Mouse (Mus musculus) intestine, embryonic 16.5 days (tissue): ENCODE measurements around the gene Zmynd19. TPM values are rescaled to one million over a fixed set of nuclear protein-coding genes. Genes with fewer than 3 reads are reported as not detected.
"Not testable (repeated sequence)": the region's sequence is repeated elsewhere in the genome, so short reads cannot be mapped to it uniquely, and the experiment has no call there.

ENCODE experiments used
- ATAC-seq: fragments of 200-750 bp; cut with Nextera tagmentation; 2 replicates; pipeline ENCODE4 v1.8.0; 2017; ENCODE audit warnings: moderate TSS enrichment, moderate library complexity
- H3K27ac ChIP-seq: fragments of 300-500 bp; sonication (generic); 2 replicates; pipeline ENCODE4 v1.5.1; 2014; ENCODE audit warnings: mild to moderate bottlenecking, low read length
- H3K27me3 ChIP-seq: fragments of 300-500 bp; sonication (generic); replicated peaks from 2 replicates; pipeline ENCODE4 v1.6.1; 2014; ENCODE audit warnings: low read length, control low read depth, mixed read lengths; ENCODE audit not compliant: control insufficient read depth, insufficient read depth
- H3K36me3 ChIP-seq: fragments of 300-500 bp; sonication (generic); 2 replicates; pipeline ENCODE4 v1.6.1; 2014; ENCODE audit warnings: low read length, control low read depth; ENCODE audit not compliant: control insufficient read depth, insufficient read depth
- H3K4me1 ChIP-seq: fragments of 300-500 bp; sonication (generic); 2 replicates; pipeline ENCODE4 v1.6.1; 2014; ENCODE audit warnings: low read length, control low read depth, mixed read lengths; ENCODE audit not compliant: control insufficient read depth, insufficient read depth
- H3K4me2 ChIP-seq: fragments of 300-500 bp; sonication (generic); 2 replicates; pipeline ENCODE4 v1.6.1; 2014; ENCODE audit warnings: low read depth, low read length, control low read depth
- H3K4me3 ChIP-seq: fragments of 300-500 bp; sonication (generic); 2 replicates; pipeline ENCODE4 v1.5.1; 2014; ENCODE audit warnings: mild to moderate bottlenecking, low read length
- H3K9ac ChIP-seq: fragments of 300-500 bp; sonication (generic); 2 replicates; pipeline ENCODE4 v1.6.1; 2014; ENCODE audit warnings: low read depth, low read length
- H3K9me3 ChIP-seq: fragments of 300-500 bp; sonication (generic); 2 replicates; pipeline ENCODE4 v1.6.1; 2016; ENCODE audit warnings: low read length, control low read depth; ENCODE audit not compliant: control insufficient read depth
- WGBS: fragments of 180-500 bp; shearing (Covaris S2); extraction: QIAGEN DNeasy Blood & Tissue Kit; methylation state at CpG from one replicate; pipeline ENCODE4 v1.1.7; 2014; 5-methylcytosine and 5-hydroxymethylcytosine counted together
- polyA plus RNA-seq: library from polyadenylated mRNA; unstranded; fragments of >200 nt; fragmentation: Nextera tagmentation; extraction: Ambion mirVana; gene quantifications from 2 replicates; pipeline ENCODE4 v1.2.1, GENCODE M21; 2015

Zmynd19 gene
- polyA plus RNA-seq, 1 experiment from 2014 or later, result 2.1 TPM

DNA sequence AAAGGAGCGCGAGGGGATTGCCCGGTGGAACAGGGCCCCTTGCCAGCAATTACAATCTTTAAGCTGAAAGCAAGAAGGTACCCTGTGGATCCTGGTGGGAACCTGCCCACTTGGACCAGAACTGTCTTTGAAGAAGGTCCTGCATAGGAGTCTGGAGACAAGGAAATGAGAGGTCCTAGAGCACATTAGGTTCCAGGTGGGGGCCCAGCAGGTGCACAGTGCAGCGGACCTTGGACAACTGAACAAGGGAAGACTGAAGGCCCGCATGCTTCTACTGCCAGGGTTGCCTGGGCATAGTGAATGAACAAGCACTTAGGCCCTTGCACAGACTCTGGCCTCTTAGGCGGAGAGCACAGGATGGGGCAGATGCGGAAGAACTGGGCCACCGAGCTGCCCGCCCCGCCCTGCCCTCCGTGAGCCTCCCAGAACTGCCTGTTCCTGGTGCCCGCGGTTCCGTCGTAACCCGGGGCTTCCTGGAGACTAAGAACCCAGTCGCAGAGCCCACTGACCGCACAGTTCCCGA lies 15.1 kb upstream of the Zmynd19 start:
- 4% methylated on average over 18 of the region's 19 CpGs for WGBS
- no peaks in the 10 kb centered on the region for H3K27me3 ChIP-seq
- ATAC-seq, result peak; percentile 86
- peak overlapping the region; percentile 90 for H3K9ac ChIP-seq
- peak overlapping the region; percentile 81 for H3K4me3 ChIP-seq
- no peaks in the 10 kb centered on the region for H3K36me3 ChIP-seq
- peak overlapping the region; percentile 97 for H3K27ac ChIP-seq
- H3K4me2 ChIP-seq, result peak overlapping the region; percentile 94
- H3K9me3 ChIP-seq, result no peaks in the 10 kb centered on the region
- peaks cover 7% of the 10 kb centered on the region; the same call in 1 of the 2 replicates for H3K4me1 ChIP-seq

DNA sequence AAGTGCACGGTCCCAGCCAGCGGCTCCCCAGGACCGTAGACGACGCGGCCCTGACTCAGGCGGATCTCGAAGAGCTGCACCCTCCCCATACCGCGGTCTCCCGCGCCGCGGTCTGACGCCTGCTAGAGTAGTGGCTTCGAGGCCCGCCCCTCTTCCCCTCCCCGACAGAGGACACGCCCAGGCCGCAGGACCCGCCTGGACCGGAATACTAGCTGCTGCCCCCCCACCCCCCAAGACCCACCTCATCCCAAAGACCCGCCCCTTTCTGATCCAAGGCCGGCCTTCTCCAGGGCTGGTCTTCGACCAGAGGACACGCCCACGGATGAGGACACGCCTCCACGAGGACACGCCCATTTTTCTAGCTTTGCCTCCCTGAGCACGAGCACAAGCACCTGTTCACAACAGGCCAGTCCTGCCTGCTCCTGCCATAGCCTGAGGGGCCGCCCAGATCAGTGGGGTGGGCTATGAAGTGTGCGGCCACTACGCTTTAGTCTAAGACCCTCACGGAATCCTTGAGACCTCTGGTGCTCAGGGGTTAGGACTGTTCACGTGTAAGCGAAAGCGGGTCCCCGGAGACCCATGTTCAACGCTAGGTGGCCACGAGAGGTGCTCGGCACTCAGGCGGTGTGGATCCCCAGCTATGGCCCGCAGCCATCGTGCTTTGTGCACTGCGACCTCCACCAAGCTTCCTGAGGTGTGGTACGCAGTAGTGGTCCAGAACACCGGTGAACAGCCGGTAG lies 14.4 kb upstream of the Zmynd19 start, which contains the start of gene Arrdc1:
TSS of gene Arrdc1 (minus strand) at position 196 of the 740 bp plus-strand sequence.
- H3K27ac ChIP-seq, result peak within 1 kb of the TSS; percentile 97
- H3K4me2 ChIP-seq, result peak within 1 kb of the TSS; percentile 94
- WGBS, result under 1% methylated on average over 49 of the region's 49 CpGs
- no peaks in the 10 kb centered on the region for H3K9me3 ChIP-seq
- peak; percentile 97 for ATAC-seq
- H3K27me3 ChIP-seq, result no peaks in the 10 kb centered on the region
- H3K36me3 ChIP-seq, result no peaks in the 10 kb centered on the region
- peak within 1 kb of the TSS; percentile 90 for H3K9ac ChIP-seq
- peaks cover 7% of the 10 kb centered on the region; the same call in 1 of the 2 replicates for H3K4me1 ChIP-seq
- peak within 1 kb of the TSS; percentile 81 for H3K4me3 ChIP-seq

DNA sequence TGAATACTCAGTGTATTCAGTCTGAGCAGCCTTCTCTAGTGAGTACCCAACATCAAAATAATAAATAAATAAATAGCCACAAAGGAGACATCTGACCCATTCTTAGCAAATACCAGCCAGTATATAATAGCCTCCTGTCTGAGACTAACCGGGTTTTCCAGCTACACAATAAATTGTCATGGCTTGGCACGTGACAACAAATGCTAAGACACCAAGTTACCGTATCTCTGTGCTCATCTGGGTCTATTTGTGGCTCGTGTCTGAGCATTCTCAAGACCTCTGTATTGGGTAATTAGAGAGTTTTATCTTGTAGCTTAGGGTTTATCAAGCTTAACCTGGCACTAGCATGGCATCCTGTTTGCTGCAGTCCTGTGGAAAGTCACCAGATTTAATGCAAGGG lies 7.5 kb upstream of the Zmynd19 start:
- Histone ChIP-seq H3K27me3 (no peaks in the 10 kb centered on the region), H3K36me3 (no peaks in the 10 kb centered on the region), H3K4me1 (no peaks in the 10 kb centered on the region), H3K9me3 (no peaks in the 10 kb centered on the region), H3K9ac (no peak overlapping the region), H3K4me2 (no peak overlapping the region), H3K27ac (no peak overlapping the region), H3K4me3 (no peak overlapping the region)
- WGBS, result 72% methylated on average over 4 of the region's 4 CpGs
- no peak for ATAC-seq

DNA sequence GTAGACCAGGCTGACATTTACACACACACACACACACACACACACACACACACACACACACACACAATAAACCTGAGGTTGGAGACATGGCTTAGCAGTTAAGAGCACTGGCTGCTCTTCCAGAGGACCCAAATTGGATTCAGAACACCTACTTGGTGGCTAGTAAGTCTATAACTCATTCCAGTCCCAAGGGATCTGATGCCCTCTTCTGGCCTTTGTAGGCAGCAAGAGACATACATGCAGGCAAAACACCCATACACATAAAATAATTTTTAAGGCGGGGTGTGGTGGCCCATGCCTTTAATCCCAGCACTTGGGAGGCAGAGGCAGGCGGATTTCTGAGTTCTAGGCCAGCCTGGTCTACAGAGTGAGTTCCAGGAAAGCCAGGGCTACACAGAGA lies 5.3 kb upstream of the Zmynd19 start:
- not testable (repeated sequence) for H3K4me3 ChIP-seq, H3K9me3 ChIP-seq, H3K4me2 ChIP-seq, H3K27me3 ChIP-seq, H3K4me1 ChIP-seq, H3K9ac ChIP-seq, ATAC-seq, H3K27ac ChIP-seq, H3K36me3 ChIP-seq
- 52% methylated on average over 2 of the region's 2 CpGs for WGBS

DNA sequence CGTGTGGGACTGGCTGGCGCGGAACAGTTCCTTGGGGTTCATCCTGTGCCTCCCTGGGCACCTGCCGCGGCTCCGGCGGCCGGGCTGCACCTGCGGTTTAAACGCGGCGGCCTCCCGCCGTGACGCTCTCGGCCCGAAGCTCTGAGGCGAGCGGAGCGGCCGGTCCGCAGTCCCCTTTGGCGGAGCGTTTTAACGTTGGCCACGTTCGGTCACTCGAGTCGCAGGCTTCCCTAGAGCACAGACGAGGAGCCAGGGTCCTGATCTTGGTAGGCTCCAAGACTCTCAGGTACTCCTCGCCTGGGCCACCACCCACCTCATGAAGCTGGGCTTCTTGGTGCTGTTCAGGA lies 570 bp downstream of the Zmynd19 start:
- Histone ChIP-seq H3K27me3 (no peaks in the 10 kb centered on the region), H3K9ac (peak overlapping the region; percentile 94), H3K4me3 (peak overlapping the region; percentile 98), H3K4me2 (peak overlapping the region; percentile 90), H3K36me3 (peaks cover 9% of the 10 kb centered on the region; the same call in 1 of the 2 replicates), H3K27ac (peak overlapping the region; percentile 60), H3K9me3 (no peaks in the 10 kb centered on the region), H3K4me1 (peaks cover 12% of the 10 kb centered on the region)
- ATAC-seq, result no peak
- 0% methylated on average over 31 of the region's 31 CpGs for WGBS

DNA sequence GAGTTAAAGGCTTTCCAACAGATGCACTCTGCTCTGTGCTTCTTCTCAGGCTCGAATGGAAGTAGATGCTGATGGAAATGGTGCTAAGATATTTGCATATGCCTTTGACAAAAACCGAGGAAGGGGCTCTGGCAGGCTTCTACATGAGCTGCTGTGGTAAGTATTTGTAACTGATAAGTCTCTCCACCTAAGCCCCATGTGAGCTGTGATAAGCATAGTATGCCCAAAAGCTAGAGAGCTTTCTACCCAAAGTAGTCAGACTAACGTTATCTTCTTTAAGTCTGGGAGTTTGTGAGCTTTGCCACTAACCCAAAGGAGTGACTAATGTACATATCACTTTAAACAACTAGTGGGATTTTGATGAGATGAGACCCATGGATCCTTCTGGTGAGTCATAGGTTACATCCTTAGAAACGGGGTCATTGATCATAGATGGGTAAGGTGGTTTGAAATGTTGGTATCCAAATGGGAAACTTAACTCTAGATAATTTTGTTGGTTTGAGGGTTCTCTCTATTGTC lies 3.0 kb downstream of the Zmynd19 start:
- Histone ChIP-seq H3K4me2 (no peak overlapping the region), H3K9me3 (no peaks in the 10 kb centered on the region), H3K9ac (no peak overlapping the region), H3K4me1 (peaks cover 12% of the 10 kb centered on the region), H3K4me3 (no peak overlapping the region), H3K27ac (no peak overlapping the region), H3K27me3 (no peaks in the 10 kb centered on the region), H3K36me3 (peaks cover 14% of the 10 kb centered on the region; the same call in 1 of the 2 replicates)
- ATAC-seq, result no peak
- 84% methylated on average over 4 of the region's 4 CpGs for WGBS

DNA sequence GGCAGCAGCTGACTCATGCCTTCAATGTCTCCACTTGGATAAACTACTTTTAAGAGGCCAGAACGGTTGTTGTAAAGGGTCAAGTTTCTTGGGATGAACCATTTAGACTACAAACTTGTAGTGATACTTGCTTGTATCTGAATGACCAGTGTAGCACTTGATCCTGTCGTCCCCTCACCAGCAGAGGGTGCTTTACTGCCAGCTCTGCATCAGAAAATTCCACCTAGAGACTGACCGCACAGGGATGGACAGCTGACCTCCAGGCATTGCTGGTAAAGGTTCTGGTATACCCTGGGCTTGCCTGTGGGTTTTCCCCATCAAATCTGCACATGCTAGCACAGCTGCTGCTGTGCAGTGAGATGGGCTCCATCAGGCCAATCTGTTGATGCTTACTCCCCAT lies 11.3 kb downstream of the Zmynd19 start:
- Histone ChIP-seq H3K4me3 (no peak overlapping the region), H3K4me1 (peaks cover 9% of the 10 kb centered on the region), H3K9ac (no peak overlapping the region), H3K36me3 (peaks cover 11% of the 10 kb centered on the region), H3K9me3 (no peaks in the 10 kb centered on the region), H3K27ac (no peak overlapping the region), H3K27me3 (no peaks in the 10 kb centered on the region), H3K4me2 (no peak overlapping the region)
- 26% methylated on average over 3 of the region's 3 CpGs for WGBS
- ATAC-seq, result no peak

DNA sequence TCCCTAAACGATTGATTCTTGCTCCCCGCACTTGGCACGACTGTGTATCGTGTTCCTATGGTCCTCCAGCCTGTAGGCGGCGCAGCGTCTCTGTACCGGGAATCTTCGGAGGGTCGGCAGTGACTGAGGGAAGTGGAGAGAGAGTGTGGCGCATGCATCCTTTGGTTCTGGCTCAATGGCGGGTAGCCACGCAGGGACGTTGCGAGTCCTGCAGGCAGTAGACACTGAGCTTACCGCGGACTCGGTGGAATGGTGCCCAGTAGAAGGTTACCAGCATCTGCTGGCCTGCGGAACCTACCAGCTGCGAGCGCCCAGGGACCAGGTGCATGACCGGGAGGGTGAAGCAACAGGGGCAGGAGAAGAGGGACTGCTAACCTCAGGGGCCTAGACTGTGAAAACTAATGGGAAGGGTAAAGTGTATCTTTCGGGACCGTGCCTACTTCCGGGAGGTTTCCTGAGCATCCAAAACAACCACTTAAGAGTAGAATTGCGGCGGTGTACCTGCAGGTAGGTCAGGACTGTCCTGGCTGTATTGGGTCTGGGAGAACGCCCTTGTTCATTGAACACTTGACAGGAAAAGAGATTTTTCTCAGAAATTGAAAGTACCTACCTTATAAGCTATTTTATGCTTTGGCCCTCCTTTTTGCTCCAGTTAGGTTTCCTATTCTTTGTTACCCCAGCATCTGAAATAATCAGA lies 12.9 kb downstream of the Zmynd19 start, which contains the start of gene Dph7:
TSS of gene Dph7 (plus strand) at position 97 of the 697 bp plus-strand sequence.
- under 1% methylated on average over 28 of the region's 28 CpGs for WGBS
- ATAC-seq, result peak; percentile 96
- Histone ChIP-seq H3K4me1 (peaks cover 9% of the 10 kb centered on the region), H3K4me3 (peak within 1 kb of the TSS; percentile 88), H3K9ac (peak within 1 kb of the TSS; percentile 91), H3K36me3 (peaks cover 12% of the 10 kb centered on the region), H3K9me3 (no peaks in the 10 kb centered on the region), H3K4me2 (peak within 1 kb of the TSS; percentile 72), H3K27me3 (no peaks in the 10 kb centered on the region), H3K27ac (no peak within 1 kb of the TSS)

DNA sequence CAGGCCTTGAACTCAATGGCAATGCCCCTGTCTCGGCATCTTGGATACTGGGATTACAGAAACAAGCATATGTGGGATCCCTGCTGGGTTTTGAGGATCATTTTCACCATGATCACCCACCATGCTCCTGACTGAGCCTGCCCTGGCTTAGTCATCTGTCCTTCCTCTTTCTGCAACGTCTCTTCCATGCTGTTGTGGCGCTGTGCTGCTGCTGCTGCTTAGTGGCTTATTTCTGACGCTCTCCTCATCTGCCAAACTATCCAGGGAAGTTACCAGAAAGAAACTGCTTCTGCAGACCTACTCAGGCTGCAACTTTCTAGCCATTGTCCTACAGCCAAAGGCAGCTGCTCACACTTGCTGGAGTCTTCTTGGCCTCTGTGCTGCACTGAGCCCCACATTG lies 20.8 kb downstream of the Zmynd19 start:
- H3K36me3 ChIP-seq, result peaks cover 4% of the 10 kb centered on the region; the same call in 1 of the 2 replicates
- no peaks in the 10 kb centered on the region for H3K27me3 ChIP-seq
- no peak for ATAC-seq
- no peak overlapping the region for H3K9ac ChIP-seq
- peaks cover 10% of the 10 kb centered on the region for H3K4me1 ChIP-seq
- no peak overlapping the region for H3K4me3 ChIP-seq
- H3K4me2 ChIP-seq, result no peak overlapping the region
- no peak overlapping the region for H3K27ac ChIP-seq
- 86% methylated on average over 4 of the region's 4 CpGs for WGBS
- no peaks in the 10 kb centered on the region for H3K9me3 ChIP-seq
